Mouse (Mus musculus) liver, adult 2 months (tissue): ENCODE measurements at regions not wholly inside any gene's neighbourhood (a gene's known extent, or its start where the extent isn't known, plus 50 kb on each side); places are given as distances from the start of the nearest gene placed in this dataset.

Experiments
- DNase-seq: peaks from one replicate; pipeline ENCODE4 v3.0.0-alpha.2; 2011; ENCODE audit warnings: low read depth, low spot score; ENCODE audit errors: extremely low read depth
- H3K27ac ChIP-seq: fragments of 200-500 bp; replicated peaks from 2 replicates; pipeline ENCODE4 v1.5.1; 2012; ENCODE audit warnings: low read depth, mild to moderate bottlenecking, control low read depth, inconsistent platforms, low read length; ENCODE audit not compliant: insufficient read depth
- H3K27me3 ChIP-seq: fragments of 200-500 bp; 2 replicates; pipeline ENCODE4 v1.6.1; 2012; ENCODE audit warnings: mild to moderate bottlenecking, moderate library complexity, low read length, inconsistent platforms; ENCODE audit not compliant: control insufficient read depth, insufficient read depth
- H3K36me3 ChIP-seq: fragments of 200-500 bp; 2 replicates; pipeline ENCODE4 v1.6.1; 2012; ENCODE audit warnings: low read length, inconsistent platforms; ENCODE audit not compliant: control insufficient read depth, insufficient read depth
- H3K4me1 ChIP-seq: fragments of 200-500 bp; 2 replicates; pipeline ENCODE4 v1.6.1; 2011; ENCODE audit warnings: low read length; ENCODE audit not compliant: control insufficient read depth, insufficient read depth
- H3K4me3 ChIP-seq: fragments of 200-500 bp; 2 replicates; pipeline ENCODE4 v1.5.1; 2011; ENCODE audit warnings: low read depth, mild to moderate bottlenecking, control low read depth, low read length, moderate library complexity; ENCODE audit not compliant: insufficient read depth
- H3K79me2 ChIP-seq: fragments of 200-500 bp; 2 replicates; pipeline ENCODE4 v1.6.1; 2012; ENCODE audit warnings: inconsistent platforms, mild to moderate bottlenecking, low read length, moderate library complexity; ENCODE audit not compliant: control insufficient read depth, insufficient read depth
- H3K9ac ChIP-seq: fragments of 200-500 bp; 2 replicates; pipeline ENCODE4 v1.6.1; 2012; ENCODE audit warnings: low read depth, mild to moderate bottlenecking, control low read depth, inconsistent platforms, low read length
- CTCF ChIP-seq: fragments of 200-500 bp; IDR thresholded peaks from 2 replicates; pipeline ENCODE4 v1.5.1; 2011; ENCODE audit warnings: low read depth, low read length, control low read depth
- POLR2A ChIP-seq: fragments of 200-500 bp; IDR thresholded peaks from 2 replicates; pipeline ENCODE4 v1.6.1; 2011; ENCODE audit warnings: low read length, control low read depth; ENCODE audit not compliant: insufficient read depth; ENCODE audit errors: extremely low read depth
- WGBS: fragments of 180-500 bp; shearing (Covaris S2); methylation state at CpG from one replicate; pipeline ENCODE4 v1.1.7; 2018; 5-methylcytosine and 5-hydroxymethylcytosine counted together

DNA sequence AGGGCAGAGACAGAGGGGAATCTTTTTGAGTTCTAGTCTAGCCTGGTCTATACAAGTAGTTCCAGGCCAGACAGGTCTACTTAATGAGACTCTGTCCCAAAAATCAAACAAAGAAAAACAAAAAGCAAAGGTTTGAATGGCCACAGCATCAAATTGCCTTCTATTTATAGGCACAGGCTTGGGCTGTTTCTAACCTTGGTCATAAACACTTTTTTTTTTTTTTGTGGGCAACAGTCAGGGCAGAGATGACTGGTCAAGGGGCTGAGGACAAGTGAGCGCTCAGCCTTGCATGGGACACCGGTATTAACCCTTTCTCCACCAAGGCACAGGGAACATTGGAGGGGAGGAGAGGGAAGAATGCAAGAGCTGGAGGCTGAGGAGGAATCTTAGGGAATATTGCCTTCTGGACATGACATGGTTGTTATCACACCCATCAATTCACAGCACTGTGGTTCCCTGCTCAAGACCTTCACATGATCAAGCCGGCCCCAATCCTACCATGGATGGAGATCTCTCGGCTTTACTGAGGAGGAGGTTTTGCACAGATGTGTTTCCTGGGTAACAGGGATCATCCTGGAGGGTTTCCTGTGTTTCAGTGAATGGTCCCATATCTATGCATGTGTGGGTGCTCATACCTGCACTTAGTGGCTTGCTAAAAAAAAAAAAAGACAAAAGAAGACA, 59.8 kb upstream of the Ubash3b start:
- Histone ChIP-seq H3K4me3 (no peak overlapping the region), H3K79me2 (no peaks in the 10 kb centered on the region), H3K36me3 (no peaks in the 10 kb centered on the region), H3K27me3 (peaks cover 4% of the 10 kb centered on the region; the same call in 1 of the 2 replicates), H3K27ac (no peak overlapping the region), H3K9ac (no peak overlapping the region), H3K4me1 (no peaks in the 10 kb centered on the region)
- WGBS, result 84% methylated on average over 4 of the region's 4 CpGs
- DNase-seq, result no peak
- TF ChIP-seq POLR2A (no peak), CTCF (no peak)

GRCm38 (mm10) chr9:41220105-41220669, 58.7 kb upstream of the Ubash3b start:
- Histone ChIP-seq H3K9ac (no peak overlapping the region), H3K4me3 (no peak overlapping the region), H3K4me1 (no peaks in the 10 kb centered on the region), H3K27me3 (peaks cover 4% of the 10 kb centered on the region; the same call in 1 of the 2 replicates), H3K79me2 (no peaks in the 10 kb centered on the region), H3K27ac (no peak overlapping the region), H3K36me3 (no peaks in the 10 kb centered on the region)
- 79% methylated on average over 3 of the region's 3 CpGs for WGBS
- TF ChIP-seq CTCF (no peak), POLR2A (no peak)
- DNase-seq, result no peak

DNA sequence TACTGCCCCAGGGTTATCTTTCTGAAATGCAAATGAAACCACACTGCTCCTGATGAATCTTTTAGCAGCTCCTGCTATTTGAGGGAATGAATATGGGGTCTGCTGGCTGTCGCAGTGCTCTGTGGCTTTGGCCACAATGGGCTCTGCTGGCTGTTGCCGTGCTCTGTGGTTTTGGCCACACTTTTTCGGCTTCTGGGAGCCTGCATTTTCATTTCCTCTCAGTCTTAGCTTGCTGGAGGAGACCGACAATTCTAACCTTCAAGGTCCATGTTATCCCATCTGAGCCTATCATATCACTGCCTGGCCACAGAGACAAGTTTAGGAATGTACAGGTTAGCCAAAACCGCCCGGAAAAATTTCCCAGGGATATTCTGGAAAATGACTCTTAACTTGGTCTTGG, 57.2 kb upstream of the Ubash3b start:
- DNase-seq, result no peak
- Histone ChIP-seq H3K4me3 (no peak overlapping the region), H3K27ac (no peak overlapping the region), H3K79me2 (no peaks in the 10 kb centered on the region), H3K9ac (no peak overlapping the region), H3K36me3 (no peaks in the 10 kb centered on the region), H3K27me3 (peaks cover 4% of the 10 kb centered on the region; the same call in 1 of the 2 replicates), H3K4me1 (no peaks in the 10 kb centered on the region)
- TF ChIP-seq CTCF (no peak), POLR2A (no peak)
- WGBS, result 82% methylated on average over 6 of the region's 6 CpGs

GRCm38 (mm10) chr9:41216248-41216647, 54.8 kb upstream of the Ubash3b start:
- H3K4me3 ChIP-seq, result no peak overlapping the region
- H3K4me1 ChIP-seq, result no peaks in the 10 kb centered on the region
- no peaks in the 10 kb centered on the region for H3K36me3 ChIP-seq
- no peaks in the 10 kb centered on the region for H3K79me2 ChIP-seq
- H3K27me3 ChIP-seq, result peaks cover 4% of the 10 kb centered on the region; the same call in 1 of the 2 replicates
- no peak for DNase-seq
- 74% methylated on average over 3 of the region's 3 CpGs for WGBS
- no peak overlapping the region for H3K9ac ChIP-seq
- H3K27ac ChIP-seq, result no peak overlapping the region
- no peak for TF ChIP-seq POLR2A
- no peak for TF ChIP-seq CTCF

GRCm38 (mm10) chr9:41215026-41215425, 53.5 kb upstream of the Ubash3b start:
- no peaks in the 10 kb centered on the region for H3K79me2 ChIP-seq
- 87% methylated on average over 5 of the region's 5 CpGs for WGBS
- TF ChIP-seq POLR2A (no peak), CTCF (no peak)

GRCm38 (mm10) chr9:41212943-41213529, 51.5 kb upstream of the Ubash3b start:
- Histone ChIP-seq H3K79me2 (no peaks in the 10 kb centered on the region), H3K27me3 (no peaks in the 10 kb centered on the region), H3K9ac (no peak overlapping the region), H3K36me3 (no peaks in the 10 kb centered on the region), H3K4me3 (no peak overlapping the region), H3K27ac (no peak overlapping the region), H3K4me1 (no peaks in the 10 kb centered on the region)
- no peak for TF ChIP-seq POLR2A
- TF ChIP-seq CTCF, result no peak
- DNase-seq, result no peak
- 51% methylated on average over 14 of the region's 14 CpGs for WGBS

More at GRCm38 (mm10) chr9:41215026-41215425, 53.5 kb upstream of the Ubash3b start:
- H3K4me3 ChIP-seq, result no peak overlapping the region
- no peaks in the 10 kb centered on the region for H3K4me1 ChIP-seq
- no peak overlapping the region for H3K27ac ChIP-seq
- peaks cover 4% of the 10 kb centered on the region; the same call in 1 of the 2 replicates for H3K27me3 ChIP-seq
- no peaks in the 10 kb centered on the region for H3K36me3 ChIP-seq
- no peak overlapping the region for H3K9ac ChIP-seq
- no peak for DNase-seq
